Mouse (Mus musculus) right cerebral cortex, postnatal 36 days (tissue): ENCODE results near the gene Arfip1.

Experiments used
- DNase-seq, 2 experiments: peaks; one replicate each; pipeline ENCODE4 v3.0.0; 2022; ENCODE audit warnings: low spot score in 2 of 2, mixed read lengths in 1 of 2

The Arfip1 gene

DNA sequence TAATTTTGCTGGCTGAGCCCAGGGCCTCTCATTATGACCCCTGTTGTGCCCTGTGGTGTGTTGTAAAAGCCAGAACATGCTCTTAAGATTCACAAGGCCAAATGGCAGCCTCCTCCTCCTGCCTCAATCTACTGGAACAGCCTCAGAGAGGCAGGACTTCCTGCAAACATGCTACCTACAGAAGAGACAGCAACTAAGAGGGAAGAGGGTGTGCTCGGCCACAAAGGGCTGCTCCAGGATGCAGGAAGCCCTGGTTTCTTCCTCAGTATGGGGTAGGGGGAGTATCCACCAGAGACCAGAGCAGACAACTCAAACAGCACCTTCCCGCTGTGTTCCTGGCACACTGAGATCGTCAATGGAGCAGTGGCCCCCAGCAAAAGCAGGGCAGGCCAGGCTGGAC is 121.9 kb downstream of the Arfip1 start:
- no peak for DNase-seq

DNA sequence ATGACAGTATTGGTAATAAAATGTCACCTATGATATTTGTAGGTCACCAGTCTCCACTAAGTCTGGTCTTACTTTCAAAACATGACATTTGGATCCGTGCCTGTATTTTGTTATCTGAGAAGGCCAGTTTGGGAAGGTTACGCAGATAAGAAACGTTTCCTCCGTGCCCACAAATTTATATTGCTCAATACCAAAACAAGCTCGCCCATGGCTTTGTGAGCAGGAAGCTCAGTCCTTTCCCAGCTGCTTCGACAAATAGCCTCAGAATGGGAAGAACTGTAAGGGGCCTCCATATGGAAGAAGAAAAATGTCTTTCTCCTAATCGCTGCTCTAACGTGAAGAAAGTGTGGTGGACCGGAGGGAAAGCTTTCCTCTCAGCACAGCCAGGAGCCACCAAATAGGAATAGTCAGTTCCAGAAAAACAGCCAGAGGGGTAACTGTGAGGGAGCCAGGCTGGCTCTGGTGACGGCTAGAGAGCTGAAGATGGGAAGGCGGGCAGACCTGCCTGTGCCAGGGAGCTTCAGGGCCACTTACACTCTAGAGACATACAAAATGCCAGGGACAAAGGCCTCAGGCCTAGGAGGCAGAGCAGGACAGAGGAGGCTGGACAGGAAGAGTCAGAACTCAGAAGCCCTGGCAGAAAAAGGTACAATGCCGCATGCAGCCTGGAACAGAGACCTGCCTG is 126.5 kb downstream of the Arfip1 start:
- DNase-seq: no peak

DNA sequence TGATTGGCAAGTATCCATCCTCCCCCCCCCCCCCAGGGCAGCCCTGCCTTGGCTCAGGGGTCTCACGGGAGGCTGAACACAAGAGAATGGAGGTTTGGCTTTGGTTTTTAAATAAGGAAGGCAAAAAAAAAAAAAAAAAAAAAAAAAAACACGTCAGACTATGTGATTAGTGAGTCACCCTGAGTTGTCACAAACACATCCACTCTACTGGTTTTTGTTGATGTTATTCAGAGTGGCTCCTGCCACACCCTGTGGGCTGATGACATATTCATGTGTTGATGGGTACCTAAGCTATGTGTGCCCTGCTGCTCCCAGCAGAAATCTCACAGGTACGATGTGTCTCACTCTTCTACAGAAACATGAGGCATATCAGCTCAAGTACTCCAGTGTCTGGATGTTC is 131.8 kb downstream of the Arfip1 start:
- no peak for DNase-seq

DNA sequence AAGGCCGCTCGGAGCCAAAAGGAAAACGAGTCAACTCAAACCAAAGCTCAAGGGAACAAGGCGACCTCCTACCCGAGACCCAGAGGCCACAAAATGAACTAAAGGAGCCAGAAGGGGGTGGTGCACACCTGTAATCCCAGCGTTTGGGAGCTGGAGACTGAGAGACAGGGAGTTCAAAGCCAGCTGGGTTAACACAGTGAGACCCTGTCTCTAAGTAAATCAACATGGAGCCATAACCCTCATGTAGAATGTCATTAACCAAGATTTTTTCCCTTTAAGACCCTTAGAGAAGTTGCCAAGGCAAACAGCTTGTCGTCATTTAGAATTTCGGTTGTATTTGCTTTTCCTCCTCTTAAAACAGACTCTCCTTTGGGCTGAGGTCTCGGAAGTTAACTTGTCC is 133.4 kb downstream of the Arfip1 start:
- no peak for DNase-seq

DNA sequence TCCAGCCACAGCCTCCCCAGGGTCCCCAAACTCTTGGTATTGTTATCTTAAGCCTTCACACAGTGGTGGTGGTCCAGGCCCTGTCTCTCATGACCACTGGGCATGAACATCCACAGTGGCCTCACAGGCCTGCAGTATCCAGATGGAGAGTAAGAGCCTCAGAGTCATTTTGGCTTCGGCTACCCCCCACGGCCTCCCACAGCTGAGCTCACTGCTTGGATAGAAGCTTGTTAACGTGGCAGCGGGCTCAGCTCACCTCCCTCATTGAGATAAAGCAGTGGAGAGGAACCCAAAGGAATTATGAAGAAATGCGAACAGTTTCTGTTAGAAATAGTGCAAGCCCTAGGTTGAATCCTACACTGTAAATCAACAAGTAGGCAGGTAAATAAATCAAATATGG is 134.6 kb downstream of the Arfip1 start:
- no peak for DNase-seq
